Mouse (Mus musculus): ENCODE measurements at regions not wholly inside any gene's neighbourhood (a gene's known extent, or its start where the extent isn't known, plus 50 kb on each side); places are given as distances from the start of the nearest gene placed in this dataset.

DNA sequence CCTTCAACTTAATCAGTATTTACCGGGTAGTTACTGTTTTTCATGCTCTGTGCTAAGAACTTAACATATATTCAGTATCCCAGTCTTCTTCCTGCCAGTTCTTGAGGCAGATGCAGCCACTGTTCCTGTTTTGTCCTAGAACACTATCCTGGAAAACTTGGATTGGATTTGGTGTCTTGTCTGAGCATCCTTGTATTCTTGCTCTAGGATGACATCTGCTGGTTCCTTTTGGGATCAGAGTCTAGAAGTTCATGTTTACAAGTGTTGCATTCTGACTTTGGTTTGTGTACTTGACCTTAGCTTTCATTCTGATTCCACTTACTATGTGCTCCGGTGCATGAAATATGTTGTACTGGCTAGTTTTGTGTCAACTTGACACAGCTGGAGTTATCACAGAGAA, 55.4 kb downstream of the Cldn34b3 start:
- DNase-seq (ENCODE audit: low spot score) = peak; percentile 3
